Mouse (Mus musculus): Measurements from ENCODE around the gene Pard3b. TPM values are rescaled to one million over a fixed set of nuclear protein-coding genes. Genes with fewer than 3 reads are reported as not detected.

The Pard3b gene
- polyA plus RNA-seq, 1 experiment = 0.42 TPM

GRCm38 (mm10) chr1:62551516-62551915 is 912.9 kb downstream of the Pard3b start:
- Histone ChIP-seq H3K9me3 (replicated peaks; ENCODE audit: control insufficient read depth, insufficient read depth, low read length, poor library complexity, severe bottlenecking) (no peaks in the 10 kb centered on the region), H3K36me3 (ENCODE audit: control insufficient read depth, insufficient read depth, low read length, poor library complexity, severe bottlenecking) (no peaks in the 10 kb centered on the region), H3K4me1 (ENCODE audit: control insufficient read depth, insufficient read depth, low read length) (no peaks in the 10 kb centered on the region), H3K27ac (ENCODE audit: insufficient read depth, low read length) (no peak overlapping the region), H3K27me3 (ENCODE audit: control insufficient read depth, insufficient read depth, low read length, poor library complexity, severe bottlenecking) (no peaks in the 10 kb centered on the region), H3K9ac (ENCODE audit: low read depth, poor library complexity, severe bottlenecking) (no peak overlapping the region), H3K4me3 (ENCODE audit: low read depth, low read length) (no peak overlapping the region)
- TF ChIP-seq EP300 (IDR thresholded peaks at IDR 0.05; ENCODE audit: insufficient read depth, low read depth, low read length) (no peak), CTCF (IDR thresholded peaks at IDR 0.05; ENCODE audit: low read depth, low read length) (no peak), POLR2A (IDR thresholded peaks at IDR 0.05; ENCODE audit: insufficient read depth, low read length) (no peak)

- TF ChIP-seq POLR2A (IDR thresholded peaks at IDR 0.05; ENCODE audit: insufficient read depth, low read length) = no peak
- no peak for TF ChIP-seq CTCF (IDR thresholded peaks at IDR 0.05; ENCODE audit: low read depth, low read length)
- no peak for TF ChIP-seq EP300 (IDR thresholded peaks at IDR 0.05; ENCODE audit: insufficient read depth, low read depth, low read length)
- H3K27me3 ChIP-seq (ENCODE audit: control insufficient read depth, insufficient read depth, low read length, poor library complexity, severe bottlenecking) = no peaks in the 10 kb centered on the region
- H3K9ac ChIP-seq (ENCODE audit: low read depth, poor library complexity, severe bottlenecking) = no peak overlapping the region
- H3K9me3 ChIP-seq (replicated peaks; ENCODE audit: control insufficient read depth, insufficient read depth, low read length, poor library complexity, severe bottlenecking) = no peaks in the 10 kb centered on the region
- H3K27ac ChIP-seq (ENCODE audit: insufficient read depth, low read length) = no peak overlapping the region
- H3K36me3 ChIP-seq (ENCODE audit: control insufficient read depth, insufficient read depth, low read length, poor library complexity, severe bottlenecking) = no peaks in the 10 kb centered on the region
- no peaks in the 10 kb centered on the region for H3K4me1 ChIP-seq (ENCODE audit: control insufficient read depth, insufficient read depth, low read length)
- no peak overlapping the region for H3K4me3 ChIP-seq (ENCODE audit: low read depth, low read length)
Measured at GRCm38 (mm10) chr1:62555838-62556237, 917.2 kb downstream of the Pard3b start.

- H3K9ac ChIP-seq (ENCODE audit: low read depth, poor library complexity, severe bottlenecking) = no peak overlapping the region
- no peaks in the 10 kb centered on the region for H3K36me3 ChIP-seq (ENCODE audit: control insufficient read depth, insufficient read depth, low read length, poor library complexity, severe bottlenecking)
- no peaks in the 10 kb centered on the region for H3K9me3 ChIP-seq (replicated peaks; ENCODE audit: control insufficient read depth, insufficient read depth, low read length, poor library complexity, severe bottlenecking)
- no peak overlapping the region for H3K4me3 ChIP-seq (ENCODE audit: low read depth, low read length)
- no peaks in the 10 kb centered on the region for H3K4me1 ChIP-seq (ENCODE audit: control insufficient read depth, insufficient read depth, low read length)
- no peaks in the 10 kb centered on the region for H3K27me3 ChIP-seq (ENCODE audit: control insufficient read depth, insufficient read depth, low read length, poor library complexity, severe bottlenecking)
- TF ChIP-seq POLR2A (IDR thresholded peaks at IDR 0.05; ENCODE audit: insufficient read depth, low read length) (no peak), EP300 (IDR thresholded peaks at IDR 0.05; ENCODE audit: insufficient read depth, low read depth, low read length) (no peak), CTCF (IDR thresholded peaks at IDR 0.05; ENCODE audit: low read depth, low read length) (no peak)
- no peak overlapping the region for H3K27ac ChIP-seq (ENCODE audit: insufficient read depth, low read length)
Measured at GRCm38 (mm10) chr1:62562987-62563386, 924.4 kb downstream of the Pard3b start.

GRCm38 (mm10) chr1:62564245-62565119 is 925.9 kb downstream of the Pard3b start:
- Histone ChIP-seq H3K9me3 (replicated peaks; ENCODE audit: control insufficient read depth, insufficient read depth, low read length, poor library complexity, severe bottlenecking) (no peaks in the 10 kb centered on the region), H3K4me3 (ENCODE audit: low read depth, low read length) (no peak overlapping the region), H3K27ac (ENCODE audit: insufficient read depth, low read length) (no peak overlapping the region), H3K27me3 (ENCODE audit: control insufficient read depth, insufficient read depth, low read length, poor library complexity, severe bottlenecking) (no peaks in the 10 kb centered on the region), H3K9ac (ENCODE audit: low read depth, poor library complexity, severe bottlenecking) (no peak overlapping the region), H3K4me1 (ENCODE audit: control insufficient read depth, insufficient read depth, low read length) (no peaks in the 10 kb centered on the region), H3K36me3 (ENCODE audit: control insufficient read depth, insufficient read depth, low read length, poor library complexity, severe bottlenecking) (no peaks in the 10 kb centered on the region)
- TF ChIP-seq EP300 (IDR thresholded peaks at IDR 0.05; ENCODE audit: insufficient read depth, low read depth, low read length) (peak; percentile 70), CTCF (IDR thresholded peaks at IDR 0.05; ENCODE audit: low read depth, low read length) (no peak), POLR2A (IDR thresholded peaks at IDR 0.05; ENCODE audit: insufficient read depth, low read length) (no peak)

GRCm38 (mm10) chr1:62565120-62565809 is 926.6 kb downstream of the Pard3b start:
- Histone ChIP-seq H3K36me3 (ENCODE audit: control insufficient read depth, insufficient read depth, low read length, poor library complexity, severe bottlenecking) (no peaks in the 10 kb centered on the region), H3K27me3 (ENCODE audit: control insufficient read depth, insufficient read depth, low read length, poor library complexity, severe bottlenecking) (no peaks in the 10 kb centered on the region), H3K27ac (ENCODE audit: insufficient read depth, low read length) (no peak overlapping the region), H3K4me3 (ENCODE audit: low read depth, low read length) (no peak overlapping the region), H3K9me3 (replicated peaks; ENCODE audit: control insufficient read depth, insufficient read depth, low read length, poor library complexity, severe bottlenecking) (no peaks in the 10 kb centered on the region), H3K9ac (ENCODE audit: low read depth, poor library complexity, severe bottlenecking) (no peak overlapping the region), H3K4me1 (ENCODE audit: control insufficient read depth, insufficient read depth, low read length) (no peaks in the 10 kb centered on the region)
- TF ChIP-seq EP300 (IDR thresholded peaks at IDR 0.05; ENCODE audit: insufficient read depth, low read depth, low read length) (no peak), POLR2A (IDR thresholded peaks at IDR 0.05; ENCODE audit: insufficient read depth, low read length) (no peak), CTCF (IDR thresholded peaks at IDR 0.05; ENCODE audit: low read depth, low read length) (no peak)

- Histone ChIP-seq H3K4me3 (ENCODE audit: low read depth, low read length) (no peak overlapping the region), H3K9me3 (replicated peaks; ENCODE audit: control insufficient read depth, insufficient read depth, low read length, poor library complexity, severe bottlenecking) (no peaks in the 10 kb centered on the region), H3K27ac (ENCODE audit: insufficient read depth, low read length) (no peak overlapping the region), H3K9ac (ENCODE audit: low read depth, poor library complexity, severe bottlenecking) (no peak overlapping the region), H3K36me3 (ENCODE audit: control insufficient read depth, insufficient read depth, low read length, poor library complexity, severe bottlenecking) (no peaks in the 10 kb centered on the region), H3K27me3 (ENCODE audit: control insufficient read depth, insufficient read depth, low read length, poor library complexity, severe bottlenecking) (no peaks in the 10 kb centered on the region), H3K4me1 (ENCODE audit: control insufficient read depth, insufficient read depth, low read length) (no peaks in the 10 kb centered on the region)
- TF ChIP-seq CTCF (IDR thresholded peaks at IDR 0.05; ENCODE audit: low read depth, low read length) (no peak), POLR2A (IDR thresholded peaks at IDR 0.05; ENCODE audit: insufficient read depth, low read length) (no peak), EP300 (IDR thresholded peaks at IDR 0.05; ENCODE audit: insufficient read depth, low read depth, low read length) (no peak)
Measured at GRCm38 (mm10) chr1:62566596-62566995, 928.0 kb downstream of the Pard3b start.

Measured in ES-Bruce4 (cell line).